Mouse (Mus musculus): ENCODE results near the gene Npas3.

The Npas3 gene

DNA sequence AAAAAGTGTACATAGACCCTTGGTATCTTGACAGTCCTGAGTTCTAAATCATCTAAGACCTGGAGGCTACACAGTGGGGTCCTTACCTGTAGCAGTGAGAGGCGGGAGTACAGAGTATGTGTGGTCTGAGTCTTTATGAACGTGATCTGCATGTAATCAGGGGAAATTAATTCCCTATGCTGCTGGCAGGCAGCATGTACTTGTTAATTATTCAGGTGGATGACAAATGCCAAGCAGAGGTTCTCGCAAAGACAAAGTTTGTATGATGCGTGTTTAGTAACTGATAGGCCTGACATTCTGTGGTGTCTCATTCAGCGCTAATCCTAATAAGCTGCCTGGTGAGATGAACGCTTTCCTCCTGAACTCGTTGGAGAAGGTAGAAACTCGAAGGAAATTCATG is 136.4 kb downstream of the Npas3 start:
- in situ Hi-C loops (cut with MboI, MseI) = no loop called here

DNA sequence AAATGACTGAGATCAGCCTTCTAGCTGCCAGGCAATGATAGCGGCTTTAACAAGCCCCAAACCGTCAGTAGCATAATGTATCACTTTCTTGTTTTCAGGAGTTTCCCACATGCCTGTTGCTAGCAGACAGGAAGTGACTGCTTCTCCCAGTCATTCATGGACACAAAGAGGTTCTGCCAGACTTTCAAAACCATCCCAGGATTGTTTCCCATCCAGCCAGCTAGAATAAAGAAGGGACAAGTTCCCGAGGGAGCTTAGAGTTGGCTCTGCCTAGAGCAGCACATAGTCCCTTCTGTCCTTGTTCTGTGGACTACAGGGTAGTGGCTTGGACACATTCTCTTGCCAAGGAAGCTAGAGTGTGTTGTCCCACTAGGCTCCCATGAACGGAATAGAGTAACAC is 157.4 kb downstream of the Npas3 start:
- in situ Hi-C loops (cut with MboI, MseI) = no loop called here

DNA sequence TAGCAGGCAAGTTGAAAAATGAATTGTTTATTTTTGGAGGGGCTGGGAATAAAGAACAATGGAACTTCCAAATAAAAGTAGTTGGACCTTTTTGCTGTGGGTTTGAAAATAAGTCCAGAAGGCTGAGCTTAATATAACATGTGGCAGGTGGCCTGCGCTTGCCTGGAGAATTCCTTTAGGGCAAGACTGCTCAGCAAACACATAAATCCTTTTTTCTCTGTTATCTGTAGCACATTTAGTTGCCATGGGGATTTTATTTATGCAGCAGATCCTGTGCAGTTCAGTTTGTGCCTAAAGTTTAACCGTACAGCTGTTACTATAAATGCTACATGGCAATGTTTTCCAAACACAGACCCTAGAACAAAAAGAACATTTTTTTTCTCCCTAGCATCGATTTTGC is 159.3 kb downstream of the Npas3 start:
- in situ Hi-C loops (cut with MboI, MseI) = no loop called here

GRCm38 (mm10) chr12:53409711-53410110 is 161.2 kb downstream of the Npas3 start:
- in situ Hi-C loops (cut with MboI, MseI) = no loop called here

GRCm38 (mm10) chr12:53410647-53411046 is 162.2 kb downstream of the Npas3 start:
- in situ Hi-C loops (cut with MboI, MseI) = no loop called here

DNA sequence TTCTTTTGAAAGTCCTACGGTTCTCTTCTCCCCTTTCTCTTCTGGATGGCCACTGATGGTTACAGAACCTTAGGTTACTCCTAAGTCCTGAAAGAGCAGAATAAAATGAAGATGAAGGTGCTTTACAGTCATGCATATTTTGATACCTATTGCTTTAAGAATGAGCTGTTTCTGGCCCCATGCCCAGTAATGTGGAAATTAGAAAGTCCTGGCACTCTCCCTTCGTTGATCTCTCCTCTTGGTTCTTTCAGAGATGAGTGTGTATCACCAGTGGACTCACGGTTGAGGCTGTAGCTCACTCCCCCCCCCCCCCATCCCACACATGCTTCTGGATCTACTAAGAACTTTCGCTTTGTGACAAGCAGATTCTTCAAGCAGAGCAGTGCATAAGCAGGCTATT is 167.6 kb downstream of the Npas3 start:
- in situ Hi-C loops (cut with MboI, MseI) = no loop called here

DNA sequence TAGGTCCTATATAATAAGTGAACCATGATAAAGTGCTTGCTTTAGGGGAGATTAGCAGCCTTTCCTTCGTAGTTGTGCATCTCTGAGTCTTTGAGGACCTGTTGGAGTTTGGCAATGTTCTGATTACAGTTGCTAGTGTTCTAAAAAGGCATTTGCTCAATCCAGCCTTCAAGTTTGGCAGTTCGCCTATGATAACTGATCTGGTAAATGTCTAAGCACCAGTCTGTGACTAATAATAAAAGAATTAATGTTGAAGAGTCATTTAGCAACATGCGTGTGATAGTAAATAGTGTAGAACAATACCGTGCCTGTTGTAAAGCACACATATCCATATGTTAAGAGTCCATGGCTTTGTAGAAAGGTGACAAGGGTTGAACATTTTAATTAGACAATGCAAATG is 173.2 kb downstream of the Npas3 start:
- in situ Hi-C loops (cut with MboI, MseI) = no loop called here

- in situ Hi-C loops (cut with MboI, MseI) = no loop called here
These were observed 175.2 kb downstream of the Npas3 start for GRCm38 (mm10) chr12:53423631-53424030.

- in situ Hi-C loops (cut with MboI, MseI) = no loop called here
These were observed 177.5 kb downstream of the Npas3 start for GRCm38 (mm10) chr12:53426006-53426405.

- in situ Hi-C loops (cut with MboI, MseI) = no loop called here
These were observed 178.7 kb downstream of the Npas3 start for GRCm38 (mm10) chr12:53427153-53427552.

GRCm38 (mm10) chr12:53442029-53442428 is 193.6 kb downstream of the Npas3 start:
- in situ Hi-C loops (cut with MboI, MseI) = no loop called here

- in situ Hi-C loops (cut with MboI, MseI) = no loop called here
These were observed 199.0 kb downstream of the Npas3 start for GRCm38 (mm10) chr12:53447469-53447868.

GRCm38 (mm10) chr12:53448040-53448439 is 199.6 kb downstream of the Npas3 start:
- in situ Hi-C loops (cut with MboI, MseI) = no loop called here

- in situ Hi-C loops (cut with MboI, MseI) = no loop called here
These were observed 219.1 kb downstream of the Npas3 start for GRCm38 (mm10) chr12:53467549-53467948.

DNA sequence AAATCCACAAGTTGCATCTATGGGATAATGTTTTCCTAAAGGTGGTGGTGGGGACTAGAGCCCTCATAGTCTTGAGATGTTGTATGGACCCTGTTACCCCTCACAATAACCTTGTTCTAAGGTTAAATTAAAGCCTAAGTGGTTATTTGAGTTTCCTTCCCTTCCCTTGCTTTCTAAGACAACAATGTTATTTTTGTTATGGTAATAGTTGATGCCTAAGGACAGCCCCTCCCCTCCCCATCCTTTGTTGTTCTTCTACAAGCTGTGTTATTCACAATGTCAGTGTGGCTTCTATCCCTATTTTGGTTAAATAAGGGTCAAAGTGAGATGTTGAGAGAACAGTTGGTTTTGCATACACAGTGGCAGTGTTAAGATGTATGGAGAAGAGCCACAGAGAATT is 226.0 kb downstream of the Npas3 start:
- in situ Hi-C loops (cut with MboI, MseI) = no loop called here

GRCm38 (mm10) chr12:53484924-53485323 is 236.4 kb downstream of the Npas3 start:
- in situ Hi-C loops (cut with MboI, MseI) = loop anchor here in 1 of 2 experiments (5.0 kb wide), 1 partner anchor 578 kb away; no protein-coding TSS in a partner anchor

- in situ Hi-C loops (cut with MboI, MseI) = no loop called here
These were observed 247.9 kb downstream of the Npas3 start for GRCm38 (mm10) chr12:53496386-53496785.

GRCm38 (mm10) chr12:53514885-53515284 is 266.4 kb downstream of the Npas3 start:
- in situ Hi-C loops (cut with MboI, MseI) = no loop called here

DNA sequence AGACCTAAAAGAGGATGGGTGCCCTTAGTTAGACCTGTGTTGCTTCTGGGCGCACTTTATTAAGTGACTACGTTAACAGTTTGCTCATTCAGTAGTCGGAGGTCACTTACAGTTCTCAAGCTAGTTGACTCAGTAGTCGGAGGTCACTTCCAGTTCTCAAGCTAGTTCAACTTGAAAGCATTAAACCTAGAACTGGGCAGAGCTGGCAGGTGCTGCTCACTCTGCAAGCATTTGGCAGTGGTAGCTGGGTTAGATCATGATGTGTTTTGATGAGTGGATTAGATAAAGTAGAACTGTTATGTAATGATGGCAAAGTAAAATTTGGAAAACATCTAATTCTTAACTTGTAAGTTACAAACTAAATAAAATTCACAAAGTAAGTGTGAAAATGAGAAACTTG is 271.1 kb downstream of the Npas3 start:
- in situ Hi-C loops (cut with MboI, MseI) = no loop called here

GRCm38 (mm10) chr12:53522631-53523030 is 274.2 kb downstream of the Npas3 start:
- in situ Hi-C loops (cut with MboI, MseI) = no loop called here

GRCm38 (mm10) chr12:53527046-53527445 is 278.6 kb downstream of the Npas3 start:
- in situ Hi-C loops (cut with MboI, MseI) = no loop called here

DNA sequence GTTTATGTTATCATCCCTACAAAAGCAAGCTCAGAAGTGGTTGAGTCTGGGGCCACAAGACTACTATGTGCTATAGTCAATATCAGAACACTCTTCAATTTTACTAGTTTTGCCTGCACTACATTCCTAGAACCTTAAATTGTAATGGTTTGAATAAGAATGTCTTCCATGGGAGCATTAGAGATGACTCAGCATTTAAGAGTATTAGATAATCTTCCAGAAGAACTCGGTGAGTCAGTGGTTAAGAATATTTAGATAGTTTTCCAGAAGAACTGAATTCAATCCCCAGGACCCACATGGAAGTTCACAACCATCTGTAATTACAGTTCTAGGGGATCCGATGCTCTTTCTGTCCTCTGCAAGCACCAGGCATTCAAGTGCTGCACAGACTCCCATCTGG is 280.9 kb downstream of the Npas3 start:
- in situ Hi-C loops (cut with MboI, MseI) = no loop called here

GRCm38 (mm10) chr12:53536816-53537215 is 288.3 kb downstream of the Npas3 start:
- in situ Hi-C loops (cut with MboI, MseI) = no loop called here

- in situ Hi-C loops (cut with MboI, MseI) = no loop called here
These were observed 307.9 kb downstream of the Npas3 start for GRCm38 (mm10) chr12:53556359-53556758.

DNA sequence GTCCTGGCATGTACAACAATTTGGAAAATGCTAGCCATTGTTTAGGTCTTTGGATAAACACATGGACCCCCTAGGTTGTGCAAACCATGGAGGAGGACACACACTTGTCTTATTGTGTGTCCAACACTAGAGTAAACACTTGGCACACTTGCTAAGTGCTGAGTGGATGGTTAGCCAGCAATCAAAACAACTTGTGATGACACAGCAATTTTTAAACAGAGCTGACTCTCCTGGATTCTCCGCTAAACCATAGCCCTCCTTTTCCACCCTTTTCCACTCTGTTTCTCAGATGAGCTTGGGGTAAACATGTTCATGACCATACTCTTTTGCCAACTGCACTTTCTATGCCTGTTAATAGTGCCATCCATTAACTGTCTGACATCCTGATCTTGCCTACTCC is 309.8 kb downstream of the Npas3 start:
- in situ Hi-C loops (cut with MboI, MseI) = no loop called here

Measured in T-helper 17 cell (primary cell).